Mouse (Mus musculus): ENCODE data around the gene Hdac4.

Gene Hdac4

GRCm38 (mm10) chr1:92129751-92130150, 65.7 kb downstream of the Hdac4 start:
- DNase-seq (ENCODE audit: low read depth): no peak

GRCm38 (mm10) chr1:92127785-92128184, 67.7 kb downstream of the Hdac4 start:
- no peak for DNase-seq (ENCODE audit: low read depth)

GRCm38 (mm10) chr1:92127366-92127765, 68.1 kb downstream of the Hdac4 start:
- DNase-seq (ENCODE audit: low read depth): no peak

GRCm38 (mm10) chr1:92124497-92125201, 70.8 kb downstream of the Hdac4 start:
- DNase-seq (ENCODE audit: low read depth): no peak

- DNase-seq (ENCODE audit: low read depth): no peak
Measured at GRCm38 (mm10) chr1:92119303-92119702, 76.2 kb downstream of the Hdac4 start.

- DNase-seq (ENCODE audit: low read depth): no peak
Measured at GRCm38 (mm10) chr1:92117597-92117996, 77.9 kb downstream of the Hdac4 start.

GRCm38 (mm10) chr1:92116169-92116568, 79.3 kb downstream of the Hdac4 start:
- no peak for DNase-seq (ENCODE audit: low read depth)

- DNase-seq (ENCODE audit: low read depth): no peak
Measured at GRCm38 (mm10) chr1:92114091-92114490, 81.4 kb downstream of the Hdac4 start.

GRCm38 (mm10) chr1:92113243-92114009, 82.1 kb downstream of the Hdac4 start:
- peak; percentile 24 for DNase-seq (ENCODE audit: low read depth)

GRCm38 (mm10) chr1:92112591-92112990, 82.9 kb downstream of the Hdac4 start:
- no peak for DNase-seq (ENCODE audit: low read depth)

GRCm38 (mm10) chr1:92111551-92111950, 83.9 kb downstream of the Hdac4 start:
- no peak for DNase-seq (ENCODE audit: low read depth)

- DNase-seq (ENCODE audit: low read depth): no peak
Measured at GRCm38 (mm10) chr1:92111026-92111425, 84.5 kb downstream of the Hdac4 start.

GRCm38 (mm10) chr1:92109221-92109620, 86.3 kb downstream of the Hdac4 start:
- DNase-seq (ENCODE audit: low read depth): no peak

- no peak for DNase-seq (ENCODE audit: low read depth)
Measured at GRCm38 (mm10) chr1:92108556-92108955, 86.9 kb downstream of the Hdac4 start.

- DNase-seq (ENCODE audit: low read depth): no peak
Measured at GRCm38 (mm10) chr1:92107996-92108395, 87.5 kb downstream of the Hdac4 start.

GRCm38 (mm10) chr1:92107521-92107920, 88.0 kb downstream of the Hdac4 start:
- no peak for DNase-seq (ENCODE audit: low read depth)

GRCm38 (mm10) chr1:92106486-92107160, 88.9 kb downstream of the Hdac4 start:
- no peak for DNase-seq (ENCODE audit: low read depth)

GRCm38 (mm10) chr1:92104718-92105117, 90.8 kb downstream of the Hdac4 start:
- DNase-seq (ENCODE audit: low read depth): no peak

GRCm38 (mm10) chr1:92103971-92104370, 91.5 kb downstream of the Hdac4 start:
- DNase-seq (ENCODE audit: low read depth): no peak

- DNase-seq (ENCODE audit: low read depth): no peak
Measured at GRCm38 (mm10) chr1:92103377-92103776, 92.1 kb downstream of the Hdac4 start.

- DNase-seq (ENCODE audit: low read depth): no peak
Measured at GRCm38 (mm10) chr1:92102825-92103224, 92.7 kb downstream of the Hdac4 start.

- DNase-seq (ENCODE audit: low read depth): no peak
Measured at GRCm38 (mm10) chr1:92100371-92100891, 95.1 kb downstream of the Hdac4 start.

- DNase-seq (ENCODE audit: low read depth): no peak
Measured at GRCm38 (mm10) chr1:92099964-92100363, 95.5 kb downstream of the Hdac4 start.
